Mouse (Mus musculus) MEL (cell line): ENCODE data around the gene Cmtm7. TPM values are rescaled to one million over a fixed set of nuclear protein-coding genes. Genes with fewer than 3 reads are reported as not detected.
A peak's percentile ranks its signal among the peaks of the same experiment; 100 is the strongest.

Experiments
- DNase-seq: peaks from one replicate; pipeline ENCODE4 v3.0.0; 2011; ENCODE audit warnings: low read depth, low spot score
- H3K27ac ChIP-seq: 2 replicates; pipeline ENCODE4 v1.5.1; 2012; ENCODE audit warnings: low read depth, mild to moderate bottlenecking, control low read depth, low read length, moderate library complexity; ENCODE audit not compliant: control insufficient read depth
- H3K27me3 ChIP-seq, 2 experiments: fragments of 150-350 bp in 1 of 2; sonication (generic) in 1 of 2; 2 replicates each; pipeline ENCODE4 v1.6.1; 2012; ENCODE audit warnings: low read length in 2 of 2, mild to moderate bottlenecking in 2 of 2, improper control_type of control experiment in 1 of 2, moderate library complexity in 1 of 2; ENCODE audit not compliant: insufficient read depth in 2 of 2, control insufficient read depth in 1 of 2
- H3K36me3 ChIP-seq, 2 experiments: 2 replicates each; pipeline ENCODE4 v1.6.1; 2012 to 2014; ENCODE audit warnings: low read length in 2 of 2, improper control_type of control experiment in 1 of 2, inconsistent platforms in 1 of 2, mild to moderate bottlenecking in 1 of 2; ENCODE audit not compliant: insufficient read depth in 2 of 2, control insufficient read depth in 1 of 2
- H3K4me1 ChIP-seq, 2 experiments: fragments of 150-350 bp in 1 of 2; sonication (generic) in 1 of 2; 2 replicates each; pipeline ENCODE4 v1.6.1; 2012; ENCODE audit warnings: low read length in 2 of 2, improper control_type of control experiment in 1 of 2, mild to moderate bottlenecking in 1 of 2; ENCODE audit not compliant: insufficient read depth in 2 of 2, control insufficient read depth in 1 of 2
- H3K4me3 ChIP-seq, 2 experiments: fragments of 150-350 bp in 1 of 2; sonication (generic) in 1 of 2; 2 replicates each; pipeline ENCODE4 v1.5.1; 2012; ENCODE audit warnings: low read depth in 2 of 2, low read length in 2 of 2, mild to moderate bottlenecking in 2 of 2, moderate library complexity in 2 of 2, control low read depth in 1 of 2, improper control_type of control experiment in 1 of 2; ENCODE audit not compliant: control insufficient read depth in 1 of 2, insufficient read depth in 1 of 2
- H3K79me2 ChIP-seq: 2 replicates; pipeline ENCODE4 v1.6.1; 2012; ENCODE audit warnings: mild to moderate bottlenecking, low read length, moderate library complexity; ENCODE audit not compliant: control insufficient read depth, poor library complexity, insufficient read depth
- H3K9ac ChIP-seq: 2 replicates; pipeline ENCODE4 v1.6.1; 2012; ENCODE audit warnings: low read depth, mild to moderate bottlenecking, control low read depth, low read length, moderate library complexity; ENCODE audit not compliant: control insufficient read depth, poor library complexity, severe bottlenecking
- H3K9me3 ChIP-seq: fragments of 150-350 bp; sonication (generic); replicated peaks from 2 replicates; pipeline ENCODE4 v1.6.1; 2012; ENCODE audit warnings: mild to moderate bottlenecking, low read length, improper control_type of control experiment, moderate library complexity; ENCODE audit not compliant: insufficient read depth
- CHD1 ChIP-seq: IDR thresholded peaks from 2 replicates; pipeline ENCODE4 v1.6.1; 2012; ENCODE audit warnings: low read depth, mild to moderate bottlenecking, inconsistent platforms, low read length, improper control_type of control experiment
- CHD2 ChIP-seq: IDR thresholded peaks from 2 replicates; pipeline ENCODE4 v1.6.1; 2011; ENCODE audit warnings: low read length, improper control_type of control experiment
- CTCF ChIP-seq, 3 experiments: IDR thresholded peaks in 2 of 3; conservative IDR thresholded peaks in 1 of 3; 2 replicates each; pipeline ENCODE4 v1.5.1; 2011 to 2012; ENCODE audit warnings: low read length in 3 of 3, low read depth in 2 of 3, mild to moderate bottlenecking in 2 of 3, improper control_type of control experiment in 1 of 3, inconsistent platforms in 1 of 3, mixed read lengths in 1 of 3, moderate library complexity in 1 of 3; ENCODE audit not compliant: control insufficient read depth in 1 of 3, insufficient read depth in 1 of 3, poor library complexity in 1 of 3, severe bottlenecking in 1 of 3
- E2F4 ChIP-seq: IDR thresholded peaks from 2 replicates; pipeline ENCODE4 v1.6.1; 2011; ENCODE audit warnings: low read depth, low read length, improper control_type of control experiment, borderline replicate concordance
- ELF1 ChIP-seq: IDR thresholded peaks from 2 replicates; pipeline ENCODE4 v1.6.1; 2014; ENCODE audit warnings: low read depth, mild to moderate bottlenecking, inconsistent platforms, low read length, improper control_type of control experiment, moderate library complexity
- EP300 ChIP-seq, 2 experiments: IDR thresholded peaks; 2 replicates each; pipeline ENCODE4 v1.6.1; 2011; ENCODE audit warnings: improper control_type of control experiment in 2 of 2, low read length in 2 of 2, low read depth in 1 of 2, mild to moderate bottlenecking in 1 of 2
- GABPA ChIP-seq: IDR thresholded peaks from 2 replicates; pipeline ENCODE4 v1.6.1; 2012; ENCODE audit warnings: low read depth, mild to moderate bottlenecking, inconsistent platforms, low read length, improper control_type of control experiment, moderate library complexity
- GATA1 ChIP-seq: IDR thresholded peaks from 2 replicates; pipeline ENCODE4 v1.6.1; 2011; ENCODE audit warnings: low read depth, low read length, improper control_type of control experiment
- HCFC1 ChIP-seq: IDR thresholded peaks from 2 replicates; pipeline ENCODE4 v1.6.1; 2012; ENCODE audit warnings: low read depth, mild to moderate bottlenecking, inconsistent platforms, low read length, improper control_type of control experiment, moderate library complexity
- JUND ChIP-seq: IDR thresholded peaks from 2 replicates; pipeline ENCODE4 v1.6.1; 2011; ENCODE audit warnings: low read depth, mild to moderate bottlenecking, improper control_type of control experiment, low read length
- KAT2A ChIP-seq: conservative IDR thresholded peaks from 2 replicates; pipeline ENCODE4 v1.6.1; 2012; ENCODE audit warnings: low read depth, low read length, improper control_type of control experiment, inconsistent platforms
- MAX ChIP-seq: IDR thresholded peaks from 2 replicates; pipeline ENCODE4 v1.6.1; 2011; ENCODE audit warnings: low read length, improper control_type of control experiment
- MAZ ChIP-seq: IDR thresholded peaks from 2 replicates; pipeline ENCODE4 v1.6.1; 2012; ENCODE audit warnings: low read depth, mild to moderate bottlenecking, inconsistent platforms, low read length, improper control_type of control experiment
- MYC ChIP-seq: IDR thresholded peaks from 2 replicates; pipeline ENCODE4 v1.6.1; 2011; ENCODE audit warnings: low read depth, mild to moderate bottlenecking, low read length, improper control_type of control experiment, moderate library complexity
- NRF1 ChIP-seq: IDR thresholded peaks from 2 replicates; pipeline ENCODE4 v1.6.1; 2014; ENCODE audit warnings: low read depth, mild to moderate bottlenecking, inconsistent platforms, low read length, improper control_type of control experiment, moderate library complexity; ENCODE audit not compliant: poor library complexity, insufficient read depth, severe bottlenecking
- POLR2A ChIP-seq, 2 experiments: IDR thresholded peaks; 2 replicates each; pipeline ENCODE4 v1.6.1; 2011 to 2012; ENCODE audit warnings: low read length in 2 of 2, mild to moderate bottlenecking in 2 of 2, control low read depth in 1 of 2, improper control_type of control experiment in 1 of 2, low read depth in 1 of 2, moderate library complexity in 1 of 2; ENCODE audit not compliant: control insufficient read depth in 1 of 2, insufficient read depth in 1 of 2, poor library complexity in 1 of 2
- POLR2AphosphoS2 ChIP-seq: IDR thresholded peaks from 2 replicates; pipeline ENCODE4 v1.6.1; 2011; ENCODE audit warnings: low read length, improper control_type of control experiment
- POLR2AphosphoS5 ChIP-seq: IDR thresholded peaks from 2 replicates; pipeline ENCODE4 v1.6.1; 2012; ENCODE audit warnings: low read depth, borderline replicate concordance, mild to moderate bottlenecking, inconsistent platforms, low read length, moderate library complexity, mixed read lengths
- RAD21 ChIP-seq: IDR thresholded peaks from 2 replicates; pipeline ENCODE4 v1.6.1; 2011; ENCODE audit warnings: mild to moderate bottlenecking, low read depth, low read length, improper control_type of control experiment
- RCOR1 ChIP-seq: IDR thresholded peaks from 2 replicates; pipeline ENCODE4 v1.6.1; 2012; ENCODE audit warnings: low read depth, mild to moderate bottlenecking, inconsistent platforms, low read length, improper control_type of control experiment
- SMC3 ChIP-seq: IDR thresholded peaks from 2 replicates; pipeline ENCODE4 v1.6.1; 2011; ENCODE audit warnings: low read depth, low read length, improper control_type of control experiment
- UBTF ChIP-seq: IDR thresholded peaks from 2 replicates; pipeline ENCODE4 v1.6.1; 2012; ENCODE audit warnings: low read depth, mild to moderate bottlenecking, inconsistent platforms, low read length, improper control_type of control experiment, moderate library complexity, borderline replicate concordance; ENCODE audit not compliant: insufficient read depth
- USF1 ChIP-seq: IDR thresholded peaks from 2 replicates; pipeline ENCODE4 v1.6.1; 2014; ENCODE audit warnings: low read depth, mild to moderate bottlenecking, inconsistent platforms, low read length, improper control_type of control experiment, moderate library complexity
- USF2 ChIP-seq, 2 experiments: IDR thresholded peaks; 2 replicates each; pipeline ENCODE4 v1.6.1; 2011 to 2012; ENCODE audit warnings: improper control_type of control experiment in 2 of 2, low read length in 2 of 2, borderline replicate concordance in 1 of 2, inconsistent platforms in 1 of 2, low read depth in 1 of 2, mild to moderate bottlenecking in 1 of 2; ENCODE audit not compliant: insufficient read depth in 1 of 2
- ZC3H11A ChIP-seq: IDR thresholded peaks from 2 replicates; pipeline ENCODE4 v1.6.1; 2012; ENCODE audit warnings: low read depth, mild to moderate bottlenecking, inconsistent platforms, low read length, improper control_type of control experiment
- ZKSCAN1 ChIP-seq: IDR thresholded peaks from 2 replicates; pipeline ENCODE4 v1.6.1; 2012; ENCODE audit warnings: low read depth, mild to moderate bottlenecking, inconsistent platforms, low read length, improper control_type of control experiment, moderate library complexity
- ZMIZ1 ChIP-seq: IDR thresholded peaks from 2 replicates; pipeline ENCODE4 v1.6.1; 2012; ENCODE audit warnings: low read depth, mild to moderate bottlenecking, inconsistent platforms, low read length, improper control_type of control experiment, moderate library complexity
- polyA plus RNA-seq, 2 experiments: library from polyadenylated mRNA; stranded (reverse) in 1 of 2; unstranded in 1 of 2; fragments of >175 nt in 1 of 2; fragments of >200 nt in 1 of 2; gene quantifications; 2 replicates each; pipeline versions ENCODE4 v1.2.1 to v1.2.4; 2012; ENCODE audit warnings: low replicate concordance in 2 of 2, low read depth in 1 of 2; ENCODE audit not compliant: insufficient read length in 2 of 2, insufficient read depth in 1 of 2, missing spikeins in 1 of 2
- total RNA-seq: library from RNA; depleted of rRNA; stranded (reverse); fragments of 300-350 nt; gene quantifications from 2 replicates; pipeline ENCODE4 v1.2.3, GENCODE M21; 2012

Gene Cmtm7
- total and polyA plus RNA-seq, 3 experiments: 290 to 545 TPM; not detected in 1

GRCm38 (mm10) chr9:114758801-114759200 lies 22.9 kb downstream of the Cmtm7 start:
- peak; percentile 41; the same call in 1 of the 2 replicates for TF ChIP-seq USF1
- no peak for TF ChIP-seq POLR2AphosphoS2
- no peak for TF ChIP-seq MYC
- H3K36me3 ChIP-seq: peaks cover 0 to 38% of the 10 kb centered on the region in 2 experiments; a peak in 2 of 4 replicates
- no peak overlapping the region for H3K27ac ChIP-seq
- H3K9me3 ChIP-seq: no peaks in the 10 kb centered on the region
- no peak for DNase-seq
- H3K27me3 ChIP-seq: no peaks in the 10 kb centered on the region
- no peaks in the 10 kb centered on the region for H3K4me1 ChIP-seq
- H3K79me2 ChIP-seq: no peaks in the 10 kb centered on the region; the same call in 1 of the 2 replicates
- no peak overlapping the region for H3K4me3 ChIP-seq
- no peak overlapping the region for H3K9ac ChIP-seq

- Histone ChIP-seq H3K36me3 (peaks cover 0 to 34% of the 10 kb centered on the region in 2 experiments; a peak in 2 of 4 replicates), H3K27ac (no peak overlapping the region), H3K9ac (no peak overlapping the region)
Measured at GRCm38 (mm10) chr9:114758272-114758671, 23.4 kb downstream of the Cmtm7 start.

GRCm38 (mm10) chr9:114752863-114753484 lies 28.7 kb downstream of the Cmtm7 start:
- H3K4me3 ChIP-seq: peak overlapping the region; percentile 35 to 67; a peak in 3 of 4 replicates
- H3K27ac ChIP-seq: no peak overlapping the region
- H3K9ac ChIP-seq: peak overlapping the region; percentile 57
- no peaks in the 10 kb centered on the region for H3K79me2 ChIP-seq
- H3K4me1 ChIP-seq: no peaks in the 10 kb centered on the region; a peak in 1 of 4 replicates
- H3K9me3 ChIP-seq: no peaks in the 10 kb centered on the region
- no peaks in the 10 kb centered on the region for H3K27me3 ChIP-seq
- DNase-seq: peak; percentile 95
- peaks cover 0 to 5% of the 10 kb centered on the region in 2 experiments; a peak in 2 of 4 replicates for H3K36me3 ChIP-seq
- peak; percentile 30; the same call in 1 of the 2 replicates for TF ChIP-seq NRF1
- TF ChIP-seq HCFC1: peak; percentile 68
- peak; percentile 26; the same call in 1 of the 2 replicates for TF ChIP-seq RCOR1
- TF ChIP-seq ZC3H11A: peak; percentile 77
- peak; percentile 83 for TF ChIP-seq RAD21
- TF ChIP-seq ZMIZ1: no peak
- no peak for TF ChIP-seq POLR2AphosphoS2
- no peak for TF ChIP-seq CHD1
- TF ChIP-seq MAZ: no peak
- TF ChIP-seq UBTF: no peak
- TF ChIP-seq GATA1: no peak
- no peak for TF ChIP-seq GABPA
- TF ChIP-seq POLR2A (IDR thresholded peaks at IDR 0.05; ENCODE audit: control insufficient read depth in 1 of 2, insufficient read depth in 1 of 2, low read depth in 1 of 2, low read length in 2 of 2, poor library complexity in 1 of 2): no peak; a peak in 1 of 4 replicates
- no peak for TF ChIP-seq ZKSCAN1
- TF ChIP-seq CTCF (IDR thresholded peaks at IDR 0.05 in 2 of 3, conservative IDR thresholded peaks at IDR 0.05 in 1 of 3; ENCODE audit: control insufficient read depth in 1 of 3, insufficient read depth in 1 of 3, low read depth in 2 of 3, low read length in 3 of 3, poor library complexity in 1 of 3, severe bottlenecking in 1 of 3): peak; percentile 92 to 98 (median 97)
- TF ChIP-seq KAT2A: no peak

More at GRCm38 (mm10) chr9:114758272-114758671, 23.4 kb downstream of the Cmtm7 start:
- Histone ChIP-seq H3K79me2 (no peaks in the 10 kb centered on the region; the same call in 1 of the 2 replicates), H3K9me3 (no peaks in the 10 kb centered on the region), H3K4me1 (no peaks in the 10 kb centered on the region), H3K27me3 (no peaks in the 10 kb centered on the region), H3K4me3 (no peak overlapping the region)
- TF ChIP-seq CTCF (IDR thresholded peaks at IDR 0.05 in 2 of 3, conservative IDR thresholded peaks at IDR 0.05 in 1 of 3; ENCODE audit: control insufficient read depth in 1 of 3, insufficient read depth in 1 of 3, low read depth in 2 of 3, low read length in 3 of 3, poor library complexity in 1 of 3, severe bottlenecking in 1 of 3) (no peak), SMC3 (no peak), MAX (no peak), JUND (no peak), POLR2A (IDR thresholded peaks at IDR 0.05; ENCODE audit: control insufficient read depth in 1 of 2, insufficient read depth in 1 of 2, low read depth in 1 of 2, low read length in 2 of 2, poor library complexity in 1 of 2) (no peak), GATA1 (no peak), RAD21 (no peak), POLR2AphosphoS5 (no peak), USF2 (IDR thresholded peaks at IDR 0.05; ENCODE audit: borderline replicate concordance in 1 of 2, insufficient read depth in 1 of 2, low read depth in 1 of 2, low read length in 2 of 2) (no peak), EP300 (IDR thresholded peaks at IDR 0.05; ENCODE audit: low read depth in 1 of 2, low read length in 2 of 2) (no peak), CHD2 (no peak), ZKSCAN1 (no peak), NRF1 (no peak), E2F4 (no peak), USF1 (no peak), ELF1 (no peak)
- no peak for DNase-seq
